Mouse (Mus musculus) embryonic facial prominence, embryonic 15.5 days (tissue): Measurements from ENCODE around the gene Gm8926. TPM values are rescaled to one million over a fixed set of nuclear protein-coding genes. Genes with fewer than 3 reads are reported as not detected.
"Not testable (repeated sequence)": the region's sequence is repeated elsewhere in the genome, so short reads cannot be mapped to it uniquely, and the experiment has no call there.

ENCODE experiments used
- ATAC-seq: fragments of 200-750 bp; cut with Nextera tagmentation; 2 replicates; pipeline ENCODE4 v1.8.0; 2017; ENCODE audit warnings: low read depth, moderate TSS enrichment; ENCODE audit not compliant: insufficient number of reproducible peaks, low FRiP score, low TSS enrichment
- H3K27ac ChIP-seq: fragments of 300-500 bp; sonication (generic); replicated peaks from 2 replicates; pipeline ENCODE4 v1.5.1; 2015; ENCODE audit warnings: mild to moderate bottlenecking, inconsistent platforms
- H3K27me3 ChIP-seq: fragments of 300-500 bp; sonication (generic); 2 replicates; pipeline ENCODE4 v1.6.1; 2015; ENCODE audit warnings: inconsistent platforms
- H3K36me3 ChIP-seq: fragments of 300-500 bp; sonication (generic); 2 replicates; pipeline ENCODE4 v1.6.1; 2015; ENCODE audit warnings: mild to moderate bottlenecking, inconsistent platforms
- H3K4me1 ChIP-seq: fragments of 300-500 bp; sonication (generic); 2 replicates; pipeline ENCODE4 v1.6.1; 2015; ENCODE audit warnings: inconsistent platforms
- H3K4me2 ChIP-seq: fragments of 300-500 bp; sonication (generic); replicated peaks from 2 replicates; pipeline ENCODE4 v1.6.1; 2015; ENCODE audit warnings: mild to moderate bottlenecking, inconsistent platforms
- H3K4me3 ChIP-seq: fragments of 300-500 bp; sonication (generic); replicated peaks from 2 replicates; pipeline ENCODE4 v1.5.1; 2015; ENCODE audit warnings: mild to moderate bottlenecking, inconsistent platforms
- H3K9ac ChIP-seq: fragments of 300-500 bp; sonication (generic); 2 replicates; pipeline ENCODE4 v1.6.1; 2015; ENCODE audit warnings: inconsistent platforms
- H3K9me3 ChIP-seq: fragments of 300-500 bp; sonication (generic); replicated peaks from 2 replicates; pipeline ENCODE4 v1.6.1; 2016; ENCODE audit warnings: inconsistent platforms
- WGBS: fragments of 180-500 bp; shearing (Covaris S2); methylation state at CpG from one replicate; pipeline ENCODE4 v1.1.7; 2015; 5-methylcytosine and 5-hydroxymethylcytosine counted together
- polyA plus RNA-seq: library from polyadenylated mRNA; unstranded; fragments of >200 nt; fragmentation: Nextera tagmentation; extraction: Ambion mirVana; gene quantifications from 2 replicates; pipeline ENCODE4 v1.2.1, GENCODE M21; 2015

Gm8926 gene
- not detected in 2 replicates for polyA plus RNA-seq

GRCm38 (mm10) chr5:11770248-11770647, at the start of gene Gm8926:
Gm8926 (plus strand) TSS chr5:11770548.
- not testable (repeated sequence) for ATAC-seq, H3K4me2 ChIP-seq, H3K9ac ChIP-seq, H3K27ac ChIP-seq, H3K9me3 ChIP-seq, H3K4me3 ChIP-seq, H3K27me3 ChIP-seq, H3K36me3 ChIP-seq, H3K4me1 ChIP-seq
- 75% methylated on average over 1 of the region's 4 CpGs for WGBS

Other genes starting within 250 kb of the Gm8926 start
- gene Gm6460, start 175.6 kb upstream of the Gm8926 start, polyA plus RNA-seq: 0.21 TPM in 1 of 2 replicates, not detected in the other
- gene Gm8922, start 88.6 kb upstream of the Gm8926 start, polyA plus RNA-seq: not detected in 2 replicates
- not detected in 2 replicates for gene Gm6465, start 75.0 kb downstream of the Gm8926 start, polyA plus RNA-seq
- not detected in 2 replicates for gene 4933402N22Rik, start 147.5 kb downstream of the Gm8926 start, polyA plus RNA-seq